Comparison of ENCODE assay signal across 11 mouse cellular contexts in the genomic region with DNA sequence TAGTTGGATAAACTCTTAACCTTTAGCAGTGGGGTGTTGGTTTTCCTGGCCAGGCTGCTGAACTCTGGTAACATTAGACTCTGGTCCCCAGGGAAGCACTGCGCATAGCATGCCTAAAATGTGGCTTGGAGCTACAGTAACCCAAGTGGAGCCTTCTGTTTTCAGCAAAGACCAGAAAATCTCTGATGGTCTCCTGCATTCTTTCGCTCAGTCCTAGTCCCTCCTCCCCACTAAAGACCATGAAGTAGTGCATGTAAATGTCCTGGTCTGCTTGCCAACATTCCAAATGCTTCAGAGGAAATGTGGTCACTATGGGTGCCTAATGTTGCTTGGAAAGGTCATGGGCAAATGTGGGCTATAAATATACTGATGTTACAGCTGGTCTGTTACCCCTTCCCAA.
DNase-seq lines count a peak whose midpoint lies in the region; ATAC-seq and TF ChIP-seq lines count a peak whose summit lies in the region.
"Had no signal": no experiment of that assay in that cellular context is flagged by ENCODE, and none has a peak within 500 bp of the region (broad histone marks: within the 10 kb centered on the region; RNA-seq: fewer than 3 reads in every experiment).

No protein-coding gene starts in this region.

- H3K4me3 ChIP-seq in kidney, embryonic 15.5 days (replicated peaks) = no peak overlapping the region
- no peak overlapping the region for H3K4me3 ChIP-seq in embryonic facial prominence, embryonic 14.5 days (ENCODE audit: low read depth, low read length)
- H3K4me3 ChIP-seq in limb, embryonic 15.5 days = no peak overlapping the region
- no peak overlapping the region for H3K4me3 ChIP-seq in lung, postnatal 0 days (ENCODE audit: low read depth, low read length)
- H3K4me3 ChIP-seq: embryonic facial prominence, embryonic 12.5 days; liver, embryonic 12.5 days; myocyte had no signal

- no peak overlapping the region for H3K9ac ChIP-seq in kidney, embryonic 15.5 days
- H3K9ac ChIP-seq in embryonic facial prominence, embryonic 14.5 days (ENCODE audit: low read depth, low read length) = no peak overlapping the region
- no peak overlapping the region for H3K9ac ChIP-seq in limb, embryonic 15.5 days
- H3K9ac ChIP-seq in lung, postnatal 0 days (replicated peaks; ENCODE audit: low read depth) = no peak overlapping the region
- H3K9ac ChIP-seq: embryonic facial prominence, embryonic 12.5 days; liver, embryonic 12.5 days had no signal

- no peaks in the 10 kb centered on the region for H3K36me3 ChIP-seq in kidney, embryonic 15.5 days
- H3K36me3 ChIP-seq in embryonic facial prominence, embryonic 14.5 days (ENCODE audit: control insufficient read depth, insufficient read depth, low read length) = no peaks in the 10 kb centered on the region
- H3K36me3 ChIP-seq in limb, embryonic 15.5 days = no peaks in the 10 kb centered on the region
- H3K36me3 ChIP-seq in lung, postnatal 0 days (ENCODE audit: insufficient read depth, low read length) = no peaks in the 10 kb centered on the region
- H3K36me3 ChIP-seq: embryonic facial prominence, embryonic 12.5 days; liver, embryonic 12.5 days had no signal

- peak; percentile 23 for DNase-seq in kidney, adult 11 months
- peak; percentile 82 for DNase-seq in embryonic facial prominence, embryonic 14.5 days (ENCODE audit: low spot score)
- peak; percentile 17 to 26 for DNase-seq in heart, postnatal 10 days
- DNase-seq in lung, postnatal 0 days (ENCODE audit: low spot score) = no peak

- no peaks in the 10 kb centered on the region for H3K27me3 ChIP-seq in kidney, embryonic 15.5 days
- no peaks in the 10 kb centered on the region for H3K27me3 ChIP-seq in embryonic facial prominence, embryonic 14.5 days (replicated peaks; ENCODE audit: control insufficient read depth, insufficient read depth, low read length)
- H3K27me3 ChIP-seq in limb, embryonic 15.5 days = no peaks in the 10 kb centered on the region
- H3K27me3 ChIP-seq in lung, postnatal 0 days (replicated peaks; ENCODE audit: insufficient read depth, low read length) = no peaks in the 10 kb centered on the region
- H3K27me3 ChIP-seq: embryonic facial prominence, embryonic 12.5 days; liver, embryonic 12.5 days had no signal

- H3K27ac ChIP-seq in kidney, embryonic 15.5 days = no peak overlapping the region
- H3K27ac ChIP-seq in embryonic facial prominence, embryonic 14.5 days (replicated peaks; ENCODE audit: low read depth, low read length) = no peak overlapping the region
- no peak overlapping the region for H3K27ac ChIP-seq in limb, embryonic 15.5 days
- no peak overlapping the region for H3K27ac ChIP-seq in lung, postnatal 0 days (ENCODE audit: low read length)
- H3K27ac ChIP-seq: embryonic facial prominence, embryonic 12.5 days; hindbrain, postnatal 0 days; liver, embryonic 12.5 days had no signal

- WGBS in kidney, embryonic 15.5 days = 62% methylated on average over 2 of the region's 2 CpGs
- WGBS in embryonic facial prominence, embryonic 14.5 days = 39% methylated on average over 2 of the region's 2 CpGs
- 56% methylated on average over 2 of the region's 2 CpGs for WGBS in limb, embryonic 15.5 days
- 69% methylated on average over 2 of the region's 2 CpGs for WGBS in lung, postnatal 0 days

- TF ChIP-seq EP300 in lung, postnatal 0 days (IDR thresholded peaks at IDR 0.05) = no peak

- H3K4me1 ChIP-seq in kidney, embryonic 15.5 days = no peaks in the 10 kb centered on the region
- peaks cover 5% of the 10 kb centered on the region; the same call in 1 of the 2 replicates for H3K4me1 ChIP-seq in embryonic facial prominence, embryonic 14.5 days (ENCODE audit: control insufficient read depth, insufficient read depth, low read length)
- no peaks in the 10 kb centered on the region for H3K4me1 ChIP-seq in limb, embryonic 15.5 days
- H3K4me1 ChIP-seq in lung, postnatal 0 days (ENCODE audit: insufficient read depth, low read depth, low read length) = no peaks in the 10 kb centered on the region
- H3K4me1 ChIP-seq: liver, embryonic 12.5 days had no signal

- TF ChIP-seq CTCF in lung, postnatal 0 days (IDR thresholded peaks at IDR 0.05) = no peak

- intact Hi-C loops in heart, postnatal 10 days (cut with DNase I) = no loop called here

- H3K9me3 ChIP-seq in kidney, embryonic 15.5 days (replicated peaks) = no peaks in the 10 kb centered on the region
- no peaks in the 10 kb centered on the region for H3K9me3 ChIP-seq in embryonic facial prominence, embryonic 14.5 days (ENCODE audit: control insufficient read depth, low read length)
- no peaks in the 10 kb centered on the region for H3K9me3 ChIP-seq in limb, embryonic 15.5 days
- no peaks in the 10 kb centered on the region for H3K9me3 ChIP-seq in lung, postnatal 0 days (ENCODE audit: low read length)
- H3K9me3 ChIP-seq: embryonic facial prominence, embryonic 12.5 days; liver, embryonic 12.5 days had no signal

- ATAC-seq in kidney, embryonic 15.5 days (replicated peaks; ENCODE audit: low FRiP score) = no peak
- ATAC-seq in embryonic facial prominence, embryonic 14.5 days (ENCODE audit: low read depth) = peak; percentile 76
- peak; percentile 52; the same call in 1 of the 2 replicates for ATAC-seq in limb, embryonic 15.5 days (ENCODE audit: insufficient number of reproducible peaks, low FRiP score, low TSS enrichment, low read depth)
- ATAC-seq in activated CD4-positive, CD25-positive, alpha-beta regulatory T cell, adult 4 months = no peak
- ATAC-seq in lung, postnatal 0 days = no peak
- ATAC-seq: hindbrain, postnatal 0 days; liver, embryonic 12.5 days had no signal

- H3K4me2 ChIP-seq in kidney, embryonic 15.5 days = no peak overlapping the region
- no peak overlapping the region for H3K4me2 ChIP-seq in embryonic facial prominence, embryonic 14.5 days (ENCODE audit: low read depth, low read length)
- H3K4me2 ChIP-seq in limb, embryonic 15.5 days = no peak overlapping the region
- H3K4me2 ChIP-seq in lung, postnatal 0 days (replicated peaks; ENCODE audit: low read depth, low read length) = no peak overlapping the region
- H3K4me2 ChIP-seq: embryonic facial prominence, embryonic 12.5 days; liver, embryonic 12.5 days had no signal

Comparison
In these comparisons a context has a peak if more than half of its experiments do, and no peak if none do; other contexts are left out.
1. ATAC-seq: peak in embryonic facial prominence, embryonic 14.5 days (single experiment) and limb, embryonic 15.5 days (single experiment); none in kidney, embryonic 15.5 days (single experiment), activated CD4-positive, CD25-positive, alpha-beta regulatory T cell, adult 4 months (single experiment) and lung, postnatal 0 days (single experiment).